Mouse (Mus musculus) ES-Bruce4 (cell line): ENCODE measurements around the gene Rimkla.

Experiments
- CTCF ChIP-seq: IDR thresholded peaks from one replicate; pipeline ENCODE4 v1.8.1; 2011; ENCODE audit warnings: low read depth, low read length
- EP300 ChIP-seq: IDR thresholded peaks from 2 replicates; pipeline ENCODE4 v1.6.1; 2011; ENCODE audit warnings: low read depth, low read length; ENCODE audit not compliant: insufficient read depth
- POLR2A ChIP-seq: IDR thresholded peaks from one replicate; pipeline ENCODE4 v1.8.1; 2011; ENCODE audit warnings: low read length; ENCODE audit not compliant: insufficient read depth

- TF ChIP-seq POLR2A = no peak
- TF ChIP-seq CTCF = no peak
- no peak for TF ChIP-seq EP300
Observed at GRCm38 (mm10) chr4:119498319-119498848, 6.0 kb upstream of the Rimkla start.
